Mouse (Mus musculus) right cerebral cortex, postnatal 10 days (tissue): Measurements from ENCODE around the gene Nos3.

Experiments used
- DNase-seq, 2 experiments: peaks; one replicate each; pipeline ENCODE4 v3.0.0; 2021; ENCODE audit warnings: low spot score in 2 of 2

Gene Nos3

GRCm38 (mm10) chr5:24426556-24427284 lies 62.1 kb downstream of the Nos3 start:
- no peak for DNase-seq

- DNase-seq: no peak
Observed at GRCm38 (mm10) chr5:24427285-24427633, 62.6 kb downstream of the Nos3 start.

- no peak for DNase-seq
Observed at GRCm38 (mm10) chr5:24427981-24428402, 63.4 kb downstream of the Nos3 start.

- no peak for DNase-seq
Observed at GRCm38 (mm10) chr5:24428596-24428995, 64.0 kb downstream of the Nos3 start.

- no peak for DNase-seq
Observed at GRCm38 (mm10) chr5:24433993-24434392, 69.4 kb downstream of the Nos3 start.
